Mouse (Mus musculus) kidney, adult 2 months (tissue): Measurements from ENCODE around the gene Irf2.

Source experiments
- CTCF ChIP-seq: fragments of 200-500 bp; conservative IDR thresholded peaks from 2 replicates; pipeline ENCODE4 v1.5.1; 2011; ENCODE audit warnings: low read depth, mild to moderate bottlenecking, control low read depth, low read length, moderate library complexity, mixed read lengths; ENCODE audit not compliant: insufficient read depth, insufficient read length
- POLR2A ChIP-seq: fragments of 200-500 bp; IDR thresholded peaks from one replicate; pipeline ENCODE4 v1.6.1; 2011; ENCODE audit warnings: low read depth, low read length, control low read depth

GRCm38 (mm10) chr8:46829414-46830111, 90.0 kb downstream of the Irf2 start:
- TF ChIP-seq CTCF (no peak), POLR2A (no peak)
